Mouse (Mus musculus) midbrain, embryonic 15.5 days (tissue): Measurements from ENCODE around the gene Hoxa1. TPM values are rescaled to one million over a fixed set of nuclear protein-coding genes. Genes with fewer than 3 reads are reported as not detected.

Experiments used
- polyA plus RNA-seq: library from polyadenylated mRNA; unstranded; fragments of >200 nt; fragmentation: Nextera tagmentation; extraction: Ambion mirVana; gene quantifications from 2 replicates; pipeline ENCODE4 v1.2.1, GENCODE M21; 2015

Hoxa1 gene
- polyA plus RNA-seq, 1 experiment from 2014 or later, result 0.14 TPM

Other genes starting within 250 kb of the Hoxa1 start
- 4.8 and 5.4 TPM in 2 replicates for gene Skap2, start 145.8 kb downstream of the Hoxa1 start, polyA plus RNA-seq
- gene Hoxa2, start 6.5 kb upstream of the Hoxa1 start, polyA plus RNA-seq, result 0.19 and 0.25 TPM in 2 replicates
- gene 5730596B20Rik, start 19.2 kb upstream of the Hoxa1 start, polyA plus RNA-seq, result not detected in 2 replicates
- gene Hoxa4, start 33.4 kb upstream of the Hoxa1 start, polyA plus RNA-seq, result not detected in 2 replicates
- 0.64 TPM in 1 of 2 replicates, not detected in the other for gene Hoxa5, start 46.3 kb upstream of the Hoxa1 start, polyA plus RNA-seq
- not detected in 2 replicates for gene Hoxa6, start 50.4 kb upstream of the Hoxa1 start, polyA plus RNA-seq
- not detected in 2 replicates for gene Hoxa3, start 55.0 kb upstream of the Hoxa1 start, polyA plus RNA-seq
- not detected in 2 replicates for gene Gm28308, start 55.0 kb upstream of the Hoxa1 start, polyA plus RNA-seq
- gene Hoxa7, start 63.5 kb upstream of the Hoxa1 start, polyA plus RNA-seq, result not detected in 2 replicates
- not detected in 2 replicates for gene Hoxa9, start 72.8 kb upstream of the Hoxa1 start, polyA plus RNA-seq
- 0.15 TPM in 1 of 2 replicates, not detected in the other for gene Hoxa10, start 82.5 kb upstream of the Hoxa1 start, polyA plus RNA-seq
- 0.13 TPM in 1 of 2 replicates, not detected in the other for gene Hoxa11, start 87.5 kb upstream of the Hoxa1 start, polyA plus RNA-seq
- not detected in 2 replicates for gene Hoxa13, start 102.6 kb upstream of the Hoxa1 start, polyA plus RNA-seq
- gene Evx1, start 155.2 kb upstream of the Hoxa1 start, polyA plus RNA-seq, result 0.97 and 1.6 TPM in 2 replicates